Mouse (Mus musculus): ENCODE data around the gene Hoxb4.

The Hoxb4 gene

DNA sequence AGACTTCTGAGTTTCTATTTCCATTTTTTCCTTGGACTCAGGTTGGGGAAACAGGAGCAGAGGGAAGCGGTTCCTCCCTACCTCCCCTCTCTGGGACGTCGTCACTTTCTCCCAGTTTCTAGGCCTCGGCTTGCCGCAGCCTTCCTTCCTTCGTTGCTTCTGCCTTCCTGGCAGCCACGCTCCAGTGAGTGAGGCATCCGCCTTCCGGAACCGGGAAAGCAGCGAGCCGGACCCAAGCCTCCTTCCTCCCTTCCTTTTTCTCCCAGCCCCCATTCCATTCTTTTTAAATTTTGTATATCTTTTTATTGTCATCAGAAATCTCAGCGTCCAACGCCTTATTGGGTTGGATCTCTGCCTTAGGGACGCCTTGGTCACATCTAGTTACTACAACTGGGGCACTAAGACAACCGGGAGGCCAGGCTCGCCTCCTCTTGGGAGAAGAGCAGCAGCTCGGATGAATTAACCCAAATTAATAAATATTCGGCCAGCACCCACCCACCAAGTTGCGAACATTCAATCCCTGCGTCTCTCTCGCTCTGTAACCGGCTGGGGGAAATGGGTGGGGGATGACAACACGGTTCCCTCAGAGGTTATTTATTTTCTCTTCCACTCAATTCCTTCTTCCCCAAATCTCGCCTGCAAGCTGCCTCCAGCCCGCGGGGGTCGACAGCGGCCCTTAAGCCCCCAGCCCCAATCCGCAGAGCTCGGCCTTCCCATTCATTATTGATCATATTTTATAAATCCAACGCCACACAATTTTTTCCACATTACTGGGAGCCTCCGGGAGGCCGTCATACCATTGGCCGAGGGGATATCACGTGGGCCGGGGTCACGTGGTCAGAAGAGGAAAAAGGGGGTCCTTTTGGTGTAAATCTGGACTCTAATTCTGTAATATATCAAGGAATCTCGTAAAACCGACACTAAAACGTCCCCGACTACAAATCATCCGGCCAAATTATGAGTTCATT is 32.0 kb upstream of the Hoxb4 start, which contains the start of gene Hoxb7:
TSS of gene Hoxb7 (plus strand) at position 853 of the 968 bp plus-strand sequence.
- DNase-seq = no peak

DNA sequence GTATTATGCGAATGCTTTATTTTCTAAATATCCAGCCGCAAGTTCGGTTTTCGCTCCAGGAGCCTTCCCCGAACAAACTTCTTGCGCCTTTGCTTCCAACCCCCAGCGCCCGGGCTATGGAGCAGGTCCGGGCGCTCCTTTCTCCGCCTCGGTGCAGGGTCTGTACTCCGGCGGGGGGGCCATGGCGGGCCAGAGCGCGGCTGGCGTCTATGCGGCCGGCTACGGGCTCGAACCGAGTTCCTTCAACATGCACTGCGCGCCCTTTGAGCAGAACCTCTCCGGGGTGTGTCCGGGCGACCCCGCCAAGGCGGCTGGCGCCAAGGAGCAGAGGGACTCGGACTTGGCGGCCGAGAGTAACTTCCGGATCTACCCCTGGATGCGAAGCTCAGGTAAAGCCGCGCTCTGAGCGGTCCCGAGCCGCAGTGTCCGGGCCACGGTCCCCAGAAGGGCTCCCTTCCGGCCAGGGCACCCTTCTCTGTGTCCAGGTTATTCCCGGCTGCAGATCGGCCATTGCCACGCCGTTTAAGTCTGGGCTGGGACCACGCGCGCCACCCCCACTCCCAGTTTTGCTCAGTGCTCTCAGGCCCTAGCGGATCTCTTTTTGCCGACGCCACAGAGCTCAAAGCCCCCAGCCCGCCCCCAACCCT is 31.2 kb upstream of the Hoxb4 start:
- DNase-seq = no peak

DNA sequence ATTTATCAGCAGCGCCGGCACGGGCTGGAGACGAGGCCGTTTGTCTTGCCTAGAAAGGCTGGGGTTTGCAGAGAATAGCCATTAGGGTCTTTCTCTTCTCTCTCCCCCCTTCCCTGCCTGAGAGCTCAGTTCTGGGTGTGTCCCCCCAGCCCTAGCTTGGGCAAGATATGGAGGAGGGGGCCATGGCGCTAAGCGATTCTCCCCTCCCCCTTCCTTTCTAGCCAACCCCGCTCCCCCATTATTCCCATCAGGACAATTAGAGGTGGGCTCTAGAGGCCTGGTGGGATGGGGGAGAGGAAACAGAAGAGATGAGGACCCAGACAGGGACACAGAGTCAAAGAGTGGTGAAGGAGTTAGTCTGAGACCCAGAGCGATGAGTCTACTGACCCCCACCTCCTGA is 30.7 kb upstream of the Hoxb4 start:
- DNase-seq = no peak

DNA sequence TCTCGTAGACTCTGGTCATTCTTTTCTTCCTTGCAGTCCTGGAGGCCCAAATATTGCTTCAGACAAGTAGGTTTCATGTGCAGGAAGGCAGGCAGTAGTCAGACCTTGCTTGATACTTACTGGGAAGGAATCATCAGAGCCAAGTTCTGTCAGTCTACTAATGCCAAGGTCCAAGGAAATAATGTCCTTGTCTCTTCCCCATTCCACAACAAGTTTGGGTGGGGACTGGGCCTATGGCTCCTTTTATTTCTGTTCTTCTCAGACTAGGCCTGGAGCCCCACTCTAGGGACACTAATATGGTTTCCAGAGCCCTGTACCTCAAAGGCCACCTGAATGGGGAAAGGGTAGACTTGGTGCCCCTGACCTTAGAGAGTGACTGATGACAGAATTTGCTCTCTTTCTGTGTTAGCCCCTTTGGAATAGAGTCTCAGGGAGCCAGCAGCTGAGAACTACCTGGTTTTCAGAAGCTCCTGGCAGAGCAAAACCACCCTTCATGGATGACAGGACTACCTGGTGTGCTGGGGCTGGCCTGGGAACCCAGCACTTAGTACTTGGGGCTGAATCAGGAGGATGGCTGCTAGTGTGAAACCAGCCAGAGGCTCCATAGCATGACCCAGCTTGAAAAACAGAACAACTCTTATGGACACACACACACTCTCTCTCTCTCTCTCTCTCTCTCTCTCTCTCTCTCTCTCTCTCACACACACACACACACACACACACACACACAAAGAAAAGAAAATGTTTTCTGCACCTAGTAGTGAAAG is 29.4 kb upstream of the Hoxb4 start:
- no peak for DNase-seq

DNA sequence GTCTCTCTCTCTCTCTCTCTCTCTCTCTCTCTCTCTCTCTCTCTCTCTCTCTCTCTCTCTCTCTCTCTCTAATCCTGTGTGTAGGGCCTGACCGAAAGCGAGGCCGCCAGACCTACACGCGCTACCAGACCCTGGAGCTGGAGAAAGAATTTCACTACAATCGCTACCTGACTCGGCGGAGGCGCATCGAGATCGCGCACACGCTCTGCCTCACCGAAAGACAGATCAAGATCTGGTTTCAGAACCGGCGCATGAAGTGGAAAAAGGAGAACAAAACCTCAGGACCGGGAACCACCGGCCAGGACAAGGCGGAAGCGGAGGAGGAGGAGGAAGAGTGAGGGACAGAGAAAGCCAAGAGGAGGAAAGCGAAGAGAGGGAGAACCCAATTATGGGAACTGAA is 28.8 kb upstream of the Hoxb4 start:
- no peak for DNase-seq

DNA sequence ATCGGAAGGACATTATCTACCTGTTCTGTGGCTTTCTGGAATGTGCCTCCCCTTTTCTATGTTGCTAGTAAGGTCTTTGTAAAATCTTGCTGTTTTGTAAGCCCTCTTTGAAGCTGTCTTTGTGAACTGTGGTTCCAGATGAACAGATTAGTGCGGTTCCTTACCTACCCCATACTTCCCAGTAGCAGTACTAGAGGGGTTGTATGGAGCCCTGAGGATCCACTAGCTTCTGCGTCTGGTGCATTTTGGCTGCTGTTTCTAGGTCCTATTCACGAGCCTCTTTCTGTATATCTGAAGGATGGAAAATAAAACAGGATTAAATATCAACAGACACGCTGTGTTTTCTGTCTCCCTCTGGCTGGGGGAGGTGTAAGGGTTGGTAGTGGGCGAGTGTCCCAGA is 28.2 kb upstream of the Hoxb4 start:
- DNase-seq = no peak

DNA sequence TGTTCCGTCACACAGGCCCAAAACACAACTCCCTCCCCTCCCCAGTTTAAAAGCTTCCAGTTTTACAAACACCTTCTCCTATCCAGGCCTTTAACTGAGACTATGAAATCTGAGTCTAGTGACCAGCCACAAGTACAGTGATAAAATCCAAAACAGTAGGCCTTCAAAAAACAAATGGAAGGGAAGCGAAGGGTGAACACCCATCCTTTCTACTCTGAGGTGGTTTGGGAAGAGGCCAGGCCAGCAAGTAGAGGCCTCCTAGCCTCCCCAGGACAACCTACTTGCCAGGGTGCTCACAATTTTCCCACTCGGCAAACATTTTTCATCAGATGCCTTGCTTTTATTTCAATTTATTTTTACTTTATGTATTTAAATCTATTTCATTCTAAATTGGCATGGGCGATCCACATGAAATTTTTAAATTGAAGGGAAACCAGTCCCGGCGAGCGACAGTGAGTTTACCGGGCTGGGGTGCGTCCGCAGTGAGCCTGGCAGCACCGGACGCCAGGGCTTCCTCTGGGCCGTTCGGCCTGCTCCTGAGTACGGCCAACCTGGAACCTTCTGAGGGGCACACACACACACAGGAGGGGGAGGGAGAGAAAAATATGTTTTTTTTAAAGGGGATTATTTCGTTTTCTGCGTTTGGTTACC is 27.2 kb upstream of the Hoxb4 start:
- DNase-seq = no peak

DNA sequence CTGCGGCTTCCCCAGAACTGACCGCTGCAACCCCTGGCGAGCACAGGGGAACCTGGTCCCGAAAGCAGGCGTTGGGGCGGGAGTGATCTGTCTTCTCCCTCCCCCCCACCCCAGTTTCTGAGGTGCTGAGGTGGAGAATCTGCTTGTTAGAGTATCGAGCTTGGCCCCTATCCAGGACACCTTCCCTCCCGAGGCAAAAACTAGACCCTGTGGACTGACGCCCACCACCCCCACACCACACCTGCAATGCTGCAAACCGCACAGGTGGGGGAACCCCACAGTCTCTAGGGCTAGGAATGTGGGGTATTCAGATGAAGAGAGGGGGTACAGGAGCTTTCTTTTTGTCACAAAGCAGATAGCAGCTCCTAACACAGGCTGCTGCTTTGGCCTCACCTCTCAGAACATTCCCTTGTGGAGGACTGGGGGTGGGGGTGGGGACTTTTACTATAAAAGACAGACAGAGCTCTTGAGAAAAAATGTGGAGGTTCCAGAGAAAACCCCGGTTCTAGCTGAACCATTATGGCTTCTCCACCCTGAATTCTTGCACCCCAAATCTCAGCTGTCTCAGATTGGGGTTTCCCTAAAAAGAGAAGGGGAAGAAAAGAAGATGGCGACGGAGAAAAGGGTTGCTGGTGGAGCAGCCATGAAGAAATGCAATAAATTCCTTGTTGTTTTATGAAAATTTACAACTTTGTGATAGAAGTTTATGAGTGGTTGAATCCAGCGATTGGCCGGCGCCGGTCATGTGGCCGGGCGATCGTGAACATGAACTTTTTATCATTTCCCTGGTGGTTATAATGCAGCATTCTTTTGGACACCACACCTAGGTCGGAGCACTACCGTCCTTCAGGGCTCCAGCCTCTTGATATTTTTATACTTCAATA is 26.1 kb upstream of the Hoxb4 start, which contains the start of gene Hoxb6:
TSS of gene Hoxb6 (plus strand) at position 796 of the 884 bp plus-strand sequence.
- DNase-seq = no peak

DNA sequence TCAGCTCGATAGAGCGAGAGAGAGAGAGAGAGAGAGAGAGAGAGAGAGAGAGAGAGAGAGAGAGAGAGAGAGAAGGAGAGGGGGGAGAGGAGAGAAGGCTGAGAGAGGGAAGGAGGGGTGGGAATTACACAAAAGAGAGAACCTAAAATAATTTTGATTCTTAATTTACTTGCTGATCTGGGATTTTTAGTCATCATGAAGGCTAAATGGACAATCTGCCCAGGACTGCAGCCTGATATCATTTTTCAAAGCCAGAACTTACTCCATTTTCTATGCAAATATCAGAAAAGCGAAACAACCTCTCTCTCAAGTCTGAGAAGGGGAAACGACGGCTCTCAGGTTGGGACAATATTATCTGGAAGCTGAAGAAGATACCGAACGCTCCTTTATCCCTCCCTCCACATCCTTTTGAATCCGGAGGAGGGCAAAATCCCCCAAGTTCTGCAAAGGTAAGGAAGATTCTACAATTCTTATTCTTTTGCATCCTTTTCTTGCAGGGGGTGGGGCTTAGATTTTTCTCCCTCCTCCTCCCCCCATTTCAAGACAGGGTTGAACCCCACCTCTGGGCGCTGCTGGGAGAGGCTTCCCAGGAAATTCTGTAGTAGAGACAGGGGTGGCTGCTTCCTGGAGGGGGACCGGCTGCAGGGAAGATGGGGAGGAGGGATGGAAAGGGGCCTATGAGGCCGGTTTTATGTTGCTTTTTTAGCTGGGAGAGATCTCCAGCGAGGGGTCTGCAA is 25.3 kb upstream of the Hoxb4 start:
- DNase-seq = no peak

DNA sequence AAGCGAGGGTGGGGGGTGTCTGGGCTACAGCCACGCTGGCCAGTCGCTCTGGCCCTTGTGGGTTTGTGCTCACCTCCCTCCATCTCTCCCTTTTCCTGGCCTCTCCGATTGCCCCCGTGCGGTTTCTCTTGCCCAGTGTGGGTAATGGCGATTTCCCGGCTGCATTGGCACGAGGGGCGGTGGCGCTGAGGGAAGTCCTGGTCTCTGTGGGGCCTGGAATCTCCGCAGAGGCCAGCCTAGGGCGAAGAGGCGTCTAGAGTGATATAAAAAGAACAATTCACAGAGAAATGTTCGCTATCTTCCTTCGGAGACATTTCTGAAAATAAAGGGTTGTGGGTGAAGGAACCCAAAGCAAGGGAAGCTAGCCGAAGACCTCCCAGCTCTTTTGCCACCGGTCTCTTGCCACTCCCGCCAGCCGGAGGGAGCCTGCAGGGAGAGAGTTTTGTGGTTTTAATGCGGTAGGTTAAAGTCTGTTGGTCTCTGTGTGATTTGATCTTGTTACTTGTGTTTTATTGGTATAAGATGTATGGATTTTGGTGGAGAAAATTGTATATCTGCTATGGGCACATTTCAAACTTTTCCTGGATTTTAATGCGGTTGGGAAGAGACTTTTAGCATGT is 24.7 kb upstream of the Hoxb4 start:
- DNase-seq = no peak

DNA sequence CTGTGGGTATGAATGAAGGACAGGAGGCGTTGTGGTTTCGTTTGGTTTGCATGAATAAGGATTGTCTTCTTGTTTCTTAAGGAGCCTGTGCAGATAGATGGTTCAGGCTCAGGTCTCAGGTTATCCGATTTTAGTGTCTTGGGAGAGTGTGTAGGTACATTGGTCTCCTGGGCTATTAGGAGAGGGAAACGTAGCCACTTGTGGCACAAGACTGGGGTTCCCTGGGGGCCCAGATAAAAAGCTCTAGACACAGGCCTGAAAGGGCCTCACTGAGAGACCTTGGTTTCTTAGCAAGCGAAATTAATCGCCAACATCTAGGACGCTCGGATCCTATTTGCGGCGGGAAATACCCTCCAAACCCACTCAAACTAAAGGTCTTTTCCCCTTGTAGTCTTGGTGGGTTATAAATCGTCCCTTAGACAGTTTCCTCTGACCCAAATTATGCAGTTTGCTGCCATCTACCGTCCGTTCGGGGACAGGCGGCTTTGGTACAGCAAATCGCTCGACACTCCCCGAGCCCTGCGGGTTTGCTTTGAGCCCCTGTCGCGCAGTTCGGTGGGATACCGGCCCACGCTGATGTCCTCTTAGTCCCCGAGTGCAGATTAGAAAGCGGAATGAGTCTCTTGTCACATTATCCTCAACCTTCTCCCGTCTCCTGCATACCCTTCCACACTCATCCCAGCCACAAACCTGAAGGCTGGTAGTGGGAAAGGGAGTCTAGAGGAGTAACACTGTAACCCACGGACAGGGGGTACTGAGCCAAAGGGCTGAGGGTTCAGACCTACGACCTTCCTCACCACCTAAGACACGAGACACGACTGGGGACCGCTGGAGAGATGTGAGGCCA is 23.6 kb upstream of the Hoxb4 start:
- DNase-seq = peak; percentile 70 to 77

DNA sequence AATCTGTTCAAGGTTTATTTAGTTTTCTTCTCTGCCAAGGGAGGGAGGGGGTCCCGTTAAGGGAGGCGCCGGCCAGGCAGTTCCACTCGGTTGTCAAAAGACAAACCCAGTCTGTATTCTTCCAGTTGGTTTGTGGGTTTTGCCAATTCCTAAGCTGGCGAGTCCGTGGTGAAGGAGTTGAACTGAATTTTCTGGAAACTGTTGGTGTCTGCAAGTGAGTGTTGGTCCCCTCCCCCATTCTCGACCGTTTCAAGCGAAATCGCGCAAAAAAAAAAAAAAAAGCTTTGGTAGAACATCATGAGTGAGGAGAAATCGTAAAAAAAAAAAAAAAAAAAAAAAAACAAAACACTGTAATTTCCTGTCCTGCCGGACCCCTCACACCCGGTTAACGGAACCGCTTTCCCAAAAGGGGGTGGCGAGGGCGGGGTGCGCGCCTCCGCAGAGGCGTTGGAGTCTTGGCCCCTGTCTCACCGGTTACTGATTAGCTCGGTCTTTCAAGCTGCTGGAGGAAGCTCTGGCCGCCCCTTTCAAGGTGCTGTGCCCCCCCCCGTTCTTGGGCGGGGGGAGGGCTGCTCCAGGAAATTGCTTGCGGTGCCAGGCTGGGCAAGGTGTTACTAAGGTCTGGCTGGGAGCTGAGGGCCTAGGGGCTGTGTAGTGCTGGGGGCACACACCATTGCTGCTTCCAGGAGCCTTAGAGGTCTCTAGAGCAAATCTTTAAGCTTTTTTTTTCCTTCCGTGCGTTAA is 22.8 kb upstream of the Hoxb4 start:
- no peak for DNase-seq

DNA sequence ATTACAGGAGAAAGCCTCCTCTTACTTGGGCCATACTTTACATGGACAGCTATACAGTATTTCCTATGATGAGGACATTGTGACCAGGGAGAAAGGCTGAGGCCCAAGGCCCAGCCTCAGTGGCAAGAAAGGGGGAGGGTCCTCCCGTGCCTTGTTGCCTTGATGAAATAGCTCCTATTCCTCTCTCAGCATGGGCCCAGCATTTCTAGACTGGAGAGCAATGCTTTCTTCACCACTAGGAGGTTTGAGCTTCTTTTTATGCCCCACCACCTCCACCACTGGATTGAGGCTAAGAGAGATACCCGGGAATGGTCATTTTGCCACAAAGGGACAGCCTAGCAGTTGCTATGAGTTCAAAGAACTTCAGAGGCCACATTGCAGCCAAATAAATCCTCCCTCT is 21.1 kb upstream of the Hoxb4 start:
- DNase-seq = no peak

DNA sequence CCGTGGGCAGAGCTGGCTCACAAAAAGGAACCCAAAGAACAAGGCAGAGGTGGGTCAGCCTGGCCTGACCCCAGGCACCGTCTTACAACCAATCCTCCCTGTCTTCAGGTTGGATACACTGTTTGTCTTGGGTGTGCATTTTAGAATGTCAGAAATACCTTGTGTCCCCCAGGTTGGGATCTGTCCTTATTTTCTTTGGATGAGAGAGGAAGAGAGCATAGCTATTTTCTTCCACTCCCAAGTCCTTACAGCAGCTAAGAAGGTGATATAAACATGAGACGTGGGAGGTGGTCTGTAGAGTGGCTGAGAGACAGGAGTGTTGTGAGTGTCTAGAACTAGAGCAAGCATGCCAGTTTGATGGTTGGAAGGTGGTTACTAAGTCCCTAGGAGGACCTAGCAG is 20.6 kb upstream of the Hoxb4 start:
- no peak for DNase-seq

DNA sequence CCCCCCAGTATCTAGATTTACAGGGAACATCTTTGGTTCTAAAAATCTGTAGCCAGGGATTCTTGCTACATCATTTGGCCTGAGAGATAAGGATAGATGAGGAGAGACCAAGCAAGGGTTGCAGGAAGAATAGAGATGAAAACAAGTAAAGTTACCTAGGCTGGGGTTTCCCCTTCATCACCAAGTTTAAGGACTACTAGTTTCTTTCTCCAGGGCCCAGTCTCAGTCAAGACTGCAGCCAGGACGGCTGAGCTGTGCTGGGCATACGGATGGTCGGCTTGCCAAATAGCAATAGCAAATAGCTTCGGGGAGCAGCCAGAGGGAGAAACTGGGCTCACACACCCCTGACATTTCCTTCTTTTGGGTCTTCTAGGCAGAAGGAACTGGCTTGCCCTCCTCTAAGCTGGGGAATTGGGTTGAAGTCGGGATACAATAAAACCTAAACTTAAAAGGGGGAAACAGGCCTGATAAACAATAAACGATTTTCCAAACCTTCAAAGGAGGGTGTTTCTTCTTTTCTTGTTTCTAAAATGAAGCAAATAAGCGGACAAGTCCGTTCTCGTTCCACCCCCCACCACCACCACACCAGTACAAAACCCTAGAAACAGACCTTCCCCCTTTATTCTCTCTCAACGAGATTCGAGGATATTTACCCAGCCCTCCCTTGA is 20.0 kb upstream of the Hoxb4 start:
- no peak for DNase-seq

DNA sequence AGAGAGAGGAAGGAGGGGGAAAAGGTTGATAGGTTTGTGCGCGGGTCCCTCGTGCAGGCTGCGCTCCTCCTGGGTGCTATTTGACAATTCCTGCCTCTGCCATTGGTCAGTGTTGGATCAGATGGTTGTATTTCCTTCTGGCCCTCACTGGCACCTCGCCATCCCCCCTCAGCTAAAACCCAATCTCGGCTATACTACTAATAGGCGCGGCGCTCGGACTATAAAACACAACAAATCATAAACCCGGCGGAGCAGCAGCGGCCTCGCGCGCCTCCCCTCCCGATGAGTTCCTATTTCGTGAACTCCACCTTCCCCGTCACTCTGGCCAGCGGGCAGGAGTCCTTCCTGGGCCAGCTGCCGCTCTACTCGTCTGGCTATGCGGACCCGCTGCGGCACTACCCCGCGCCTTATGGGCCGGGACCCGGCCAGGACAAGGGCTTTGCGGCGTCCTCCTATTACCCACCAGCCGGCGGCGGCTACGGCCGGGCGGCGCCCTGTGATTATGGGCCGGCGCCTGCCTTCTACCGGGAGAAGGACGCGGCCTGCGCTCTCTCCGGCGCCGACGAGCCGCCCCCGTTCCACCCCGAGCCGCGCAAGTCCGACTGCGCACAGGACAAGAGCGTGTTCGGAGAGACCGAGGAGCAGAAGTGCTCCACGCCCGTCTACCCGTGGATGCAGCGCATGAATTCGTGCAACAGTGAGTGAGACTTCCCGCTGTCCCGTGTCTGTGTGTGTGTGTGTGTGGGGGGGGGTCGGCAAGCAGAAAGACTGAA is 19.0 kb upstream of the Hoxb4 start:
- DNase-seq = no peak

DNA sequence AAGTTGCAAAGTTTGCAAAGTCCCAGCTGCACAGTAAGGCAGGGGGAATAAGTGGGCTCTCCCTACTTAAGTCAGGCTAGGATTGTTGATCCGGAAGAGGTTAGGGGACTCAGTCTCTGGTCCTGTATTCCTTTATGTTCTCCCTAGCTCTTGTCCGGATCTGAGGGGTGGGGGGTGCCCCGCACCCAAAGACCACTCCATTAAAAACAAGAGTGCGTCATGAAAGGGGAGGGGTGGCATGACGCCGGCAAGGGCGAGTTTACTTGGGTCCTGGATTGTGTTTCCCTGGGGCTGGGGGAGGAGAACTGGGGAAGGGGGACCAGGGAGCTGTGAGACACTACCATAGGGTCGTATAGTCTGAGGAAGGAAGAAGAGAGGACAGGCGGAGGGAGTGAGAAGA is 18.3 kb upstream of the Hoxb4 start:
- no peak for DNase-seq

Measured in thymus, postnatal 36 days (tissue).